Mouse (Mus musculus): Measurements from ENCODE around the gene Vti1a. TPM values are rescaled to one million over a fixed set of nuclear protein-coding genes. Genes with fewer than 3 reads are reported as not detected.

Gene Vti1a
- total RNA-seq, 1 experiment = 14.9 TPM

DNA sequence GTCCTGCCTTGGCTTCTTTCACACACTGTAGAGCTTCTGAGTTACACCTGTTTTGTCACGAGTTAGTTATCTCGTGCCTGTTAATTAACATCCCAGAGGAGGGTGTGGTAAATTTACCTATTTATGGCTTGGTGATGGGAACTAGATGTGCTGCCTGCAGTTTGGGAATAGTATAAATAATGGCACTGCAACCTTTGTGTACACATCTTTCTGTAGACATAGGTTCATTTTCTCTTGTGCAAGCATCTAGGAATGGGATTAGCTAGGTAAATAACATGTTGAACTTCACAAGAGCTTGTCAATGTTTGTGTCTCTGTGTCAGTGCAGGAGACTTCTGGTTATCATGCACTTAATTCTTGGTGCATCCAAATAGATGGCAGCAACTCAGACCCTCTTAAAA lies 204.1 kb downstream of the Vti1a start:
- Histone ChIP-seq H3K27ac (ENCODE audit: insufficient read depth, low read depth, low read length, poor library complexity, severe bottlenecking) (no peak overlapping the region), H3K36me3 (ENCODE audit: control insufficient read depth, insufficient read depth, low read length, poor library complexity, severe bottlenecking) (no peaks in the 10 kb centered on the region; the same call in 1 of the 2 replicates), H3K9me3 (ENCODE audit: control insufficient read depth, insufficient read depth, low read depth, low read length) (no peaks in the 10 kb centered on the region), H3K4me1 (ENCODE audit: control insufficient read depth in 2 of 2, insufficient read depth in 2 of 2, low read length in 2 of 2, poor library complexity in 1 of 2) (no peaks in the 10 kb centered on the region; a peak in 1 of 4 replicates), H3K9ac (ENCODE audit: insufficient read depth, low read depth, low read length, poor library complexity, severe bottlenecking) (no peak overlapping the region), H3K4me3 (ENCODE audit: insufficient read depth in 1 of 2, low read depth in 1 of 2, low read length in 2 of 2, poor library complexity in 1 of 2, severe bottlenecking in 1 of 2) (no peak overlapping the region)
- in situ Hi-C loops (cut with MboI; ENCODE audit: low sequenced_read_pairs in 2 of 2, unreplicated experiment in 2 of 2) = no loop called here
- no peak for DNase-seq (ENCODE audit: low read depth, low spot score)
- no peak for TF ChIP-seq HCFC1 (IDR thresholded peaks at IDR 0.05; ENCODE audit: borderline replicate concordance, insufficient read depth, low read length)
- no peak for TF ChIP-seq ZNF384 (IDR thresholded peaks at IDR 0.05; ENCODE audit: low read depth, low read length)
- no peak for TF ChIP-seq CHD2 (IDR thresholded peaks at IDR 0.05; ENCODE audit: low read depth, low read length)
- no peak for TF ChIP-seq MAFK (IDR thresholded peaks at IDR 0.05; ENCODE audit: insufficient read depth, low read depth, low read length)
- TF ChIP-seq ZC3H11A (IDR thresholded peaks at IDR 0.05; ENCODE audit: borderline replicate concordance, low read depth, low read length) = no peak

DNA sequence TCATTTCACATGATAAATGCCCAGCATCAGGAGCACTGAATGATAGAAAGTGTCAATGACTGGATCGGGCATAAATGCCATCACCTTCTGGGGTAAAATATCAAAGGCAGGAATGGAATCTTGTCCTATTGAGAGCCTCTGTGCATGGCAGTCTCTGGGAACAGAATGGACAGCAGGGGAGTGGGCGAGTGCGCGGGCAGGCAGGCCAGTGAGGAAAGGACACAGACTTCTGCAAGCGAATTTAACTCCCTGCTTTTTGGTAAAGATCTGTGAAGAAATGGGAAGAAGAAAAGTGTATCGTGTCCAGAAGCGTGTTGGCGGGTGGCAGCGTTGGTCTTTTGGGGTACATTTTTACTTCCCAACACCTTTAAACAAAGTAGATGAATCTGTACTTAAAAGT lies 207.2 kb downstream of the Vti1a start:
- in situ Hi-C loops (cut with MboI; ENCODE audit: low sequenced_read_pairs in 2 of 2, unreplicated experiment in 2 of 2) = no loop called here
- Histone ChIP-seq H3K4me1 (ENCODE audit: control insufficient read depth in 2 of 2, insufficient read depth in 2 of 2, low read length in 2 of 2, poor library complexity in 1 of 2) (no peaks in the 10 kb centered on the region; a peak in 1 of 4 replicates), H3K27ac (ENCODE audit: insufficient read depth, low read depth, low read length, poor library complexity, severe bottlenecking) (no peak overlapping the region), H3K4me3 (ENCODE audit: insufficient read depth in 1 of 2, low read depth in 1 of 2, low read length in 2 of 2, poor library complexity in 1 of 2, severe bottlenecking in 1 of 2) (no peak overlapping the region), H3K9me3 (ENCODE audit: control insufficient read depth, insufficient read depth, low read depth, low read length) (no peaks in the 10 kb centered on the region), H3K36me3 (ENCODE audit: control insufficient read depth, insufficient read depth, low read length, poor library complexity, severe bottlenecking) (no peaks in the 10 kb centered on the region), H3K9ac (ENCODE audit: insufficient read depth, low read depth, low read length, poor library complexity, severe bottlenecking) (no peak overlapping the region)
- DNase-seq (ENCODE audit: low read depth, low spot score) = no peak
- TF ChIP-seq CHD2 (IDR thresholded peaks at IDR 0.05; ENCODE audit: low read depth, low read length) (no peak), HCFC1 (IDR thresholded peaks at IDR 0.05; ENCODE audit: borderline replicate concordance, insufficient read depth, low read length) (no peak)

DNA sequence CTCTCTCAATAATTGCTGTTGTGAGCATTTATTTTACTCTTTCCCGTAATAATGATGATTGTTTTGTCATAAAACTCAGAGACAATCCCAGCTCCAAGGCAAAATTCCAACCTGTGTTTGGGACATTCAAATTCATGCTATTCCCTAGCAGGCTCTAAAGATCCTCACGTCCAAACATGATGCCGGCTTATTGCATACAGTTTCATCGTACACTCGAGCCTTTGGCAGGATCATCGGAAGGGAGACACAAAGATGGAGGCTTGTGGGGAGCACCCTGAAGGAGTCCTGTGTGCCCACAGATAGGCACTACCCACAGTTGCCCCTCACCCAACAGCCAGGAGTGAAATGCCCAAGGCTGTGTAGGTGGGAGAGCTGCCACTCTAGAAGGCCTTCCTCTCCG lies 208.3 kb downstream of the Vti1a start:
- Histone ChIP-seq H3K4me3 (ENCODE audit: insufficient read depth in 1 of 2, low read depth in 1 of 2, low read length in 2 of 2, poor library complexity in 1 of 2, severe bottlenecking in 1 of 2) (no peak overlapping the region), H3K27ac (ENCODE audit: insufficient read depth, low read depth, low read length, poor library complexity, severe bottlenecking) (no peak overlapping the region), H3K36me3 (ENCODE audit: control insufficient read depth, insufficient read depth, low read length, poor library complexity, severe bottlenecking) (no peaks in the 10 kb centered on the region), H3K9ac (ENCODE audit: insufficient read depth, low read depth, low read length, poor library complexity, severe bottlenecking) (no peak overlapping the region), H3K4me1 (ENCODE audit: control insufficient read depth in 2 of 2, insufficient read depth in 2 of 2, low read length in 2 of 2, poor library complexity in 1 of 2) (no peaks in the 10 kb centered on the region; a peak in 1 of 4 replicates), H3K9me3 (ENCODE audit: control insufficient read depth, insufficient read depth, low read depth, low read length) (no peaks in the 10 kb centered on the region)
- DNase-seq (ENCODE audit: low read depth, low spot score) = no peak
- TF ChIP-seq MAFK (IDR thresholded peaks at IDR 0.05; ENCODE audit: insufficient read depth, low read depth, low read length) (no peak), HCFC1 (IDR thresholded peaks at IDR 0.05; ENCODE audit: borderline replicate concordance, insufficient read depth, low read length) (no peak), ZNF384 (IDR thresholded peaks at IDR 0.05; ENCODE audit: low read depth, low read length) (no peak), CHD2 (IDR thresholded peaks at IDR 0.05; ENCODE audit: low read depth, low read length) (no peak), ZC3H11A (IDR thresholded peaks at IDR 0.05; ENCODE audit: borderline replicate concordance, low read depth, low read length) (no peak)
- in situ Hi-C loops (cut with MboI; ENCODE audit: low sequenced_read_pairs in 2 of 2, unreplicated experiment in 2 of 2) = no loop called here

DNA sequence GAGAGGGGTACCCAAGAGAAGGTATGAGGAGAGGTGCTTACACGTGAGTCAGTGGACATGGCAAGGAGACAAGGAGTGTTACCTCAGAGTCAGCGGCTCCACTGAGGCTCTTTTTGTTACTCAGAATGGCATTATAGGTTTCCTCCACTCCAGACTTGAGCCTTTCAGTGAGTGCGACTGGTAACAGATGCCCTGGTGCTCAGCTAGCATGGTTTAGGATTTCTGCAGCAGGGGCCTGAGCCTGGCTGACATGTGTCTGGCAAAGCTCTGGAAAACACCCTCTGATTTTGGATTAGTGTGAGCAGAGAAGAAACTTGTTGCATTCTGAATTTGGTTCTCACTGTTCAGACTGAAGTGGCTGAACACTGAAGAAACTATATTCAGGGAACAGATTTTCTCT lies 209.0 kb downstream of the Vti1a start:
- no peak overlapping the region for H3K4me3 ChIP-seq (ENCODE audit: insufficient read depth in 1 of 2, low read depth in 1 of 2, low read length in 2 of 2, poor library complexity in 1 of 2, severe bottlenecking in 1 of 2)
- H3K4me1 ChIP-seq (ENCODE audit: control insufficient read depth in 2 of 2, insufficient read depth in 2 of 2, low read length in 2 of 2, poor library complexity in 1 of 2) = no peaks in the 10 kb centered on the region; a peak in 1 of 4 replicates
- H3K36me3 ChIP-seq (ENCODE audit: control insufficient read depth, insufficient read depth, low read length, poor library complexity, severe bottlenecking) = no peaks in the 10 kb centered on the region
- H3K9ac ChIP-seq (ENCODE audit: insufficient read depth, low read depth, low read length, poor library complexity, severe bottlenecking) = no peak overlapping the region
- in situ Hi-C loops (cut with MboI; ENCODE audit: low sequenced_read_pairs in 2 of 2, unreplicated experiment in 2 of 2) = no loop called here
- TF ChIP-seq CHD2 (IDR thresholded peaks at IDR 0.05; ENCODE audit: low read depth, low read length) = no peak
- no peak for TF ChIP-seq ZNF384 (IDR thresholded peaks at IDR 0.05; ENCODE audit: low read depth, low read length)
- no peak for TF ChIP-seq HCFC1 (IDR thresholded peaks at IDR 0.05; ENCODE audit: borderline replicate concordance, insufficient read depth, low read length)
- TF ChIP-seq MAFK (IDR thresholded peaks at IDR 0.05; ENCODE audit: insufficient read depth, low read depth, low read length) = no peak
- no peak for TF ChIP-seq ZC3H11A (IDR thresholded peaks at IDR 0.05; ENCODE audit: borderline replicate concordance, low read depth, low read length)
- H3K9me3 ChIP-seq (ENCODE audit: control insufficient read depth, insufficient read depth, low read depth, low read length) = no peaks in the 10 kb centered on the region
- DNase-seq (ENCODE audit: low read depth, low spot score) = no peak
- no peak overlapping the region; the same call in 1 of the 2 replicates for H3K27ac ChIP-seq (ENCODE audit: insufficient read depth, low read depth, low read length, poor library complexity, severe bottlenecking)

DNA sequence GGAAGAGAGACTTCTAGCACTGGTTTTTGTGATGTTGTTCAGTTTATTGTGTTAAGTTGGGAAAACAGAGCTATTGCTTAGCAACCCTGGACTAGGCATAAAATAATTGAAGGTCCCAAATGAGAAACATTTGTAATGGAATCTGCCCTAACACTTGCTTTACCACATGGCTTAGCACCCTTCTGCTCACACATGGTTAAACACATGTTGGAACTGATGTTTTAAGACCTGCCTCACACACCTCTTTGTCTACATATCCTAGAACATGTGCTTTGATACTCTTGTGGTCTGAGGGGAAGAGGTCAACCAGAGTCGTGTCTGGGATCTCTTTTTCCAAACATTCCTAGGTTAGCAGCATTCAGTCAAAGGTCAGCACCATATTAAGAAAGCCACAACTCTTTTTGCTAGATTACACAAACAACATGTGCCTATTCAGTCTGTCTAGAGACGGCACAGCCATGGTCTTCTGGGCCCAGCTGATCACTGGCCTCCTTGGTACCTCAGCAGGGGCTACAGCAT lies 210.7 kb downstream of the Vti1a start:
- Histone ChIP-seq H3K4me1 (ENCODE audit: control insufficient read depth in 2 of 2, insufficient read depth in 2 of 2, low read length in 2 of 2, poor library complexity in 1 of 2) (no peaks in the 10 kb centered on the region), H3K27ac (ENCODE audit: insufficient read depth, low read depth, low read length, poor library complexity, severe bottlenecking) (no peak overlapping the region), H3K9me3 (ENCODE audit: control insufficient read depth, insufficient read depth, low read depth, low read length) (no peaks in the 10 kb centered on the region), H3K4me3 (ENCODE audit: insufficient read depth in 1 of 2, low read depth in 1 of 2, low read length in 2 of 2, poor library complexity in 1 of 2, severe bottlenecking in 1 of 2) (no peak overlapping the region), H3K36me3 (ENCODE audit: control insufficient read depth, insufficient read depth, low read length, poor library complexity, severe bottlenecking) (no peaks in the 10 kb centered on the region), H3K9ac (ENCODE audit: insufficient read depth, low read depth, low read length, poor library complexity, severe bottlenecking) (no peak overlapping the region)
- in situ Hi-C loops (cut with MboI; ENCODE audit: low sequenced_read_pairs in 2 of 2, unreplicated experiment in 2 of 2) = no loop called here
- no peak for DNase-seq (ENCODE audit: low read depth, low spot score)
- no peak for TF ChIP-seq CHD2 (IDR thresholded peaks at IDR 0.05; ENCODE audit: low read depth, low read length)
- no peak for TF ChIP-seq ZC3H11A (IDR thresholded peaks at IDR 0.05; ENCODE audit: borderline replicate concordance, low read depth, low read length)
- no peak for TF ChIP-seq ZNF384 (IDR thresholded peaks at IDR 0.05; ENCODE audit: low read depth, low read length)
- TF ChIP-seq HCFC1 (IDR thresholded peaks at IDR 0.05; ENCODE audit: borderline replicate concordance, insufficient read depth, low read length) = no peak
- no peak for TF ChIP-seq MAFK (IDR thresholded peaks at IDR 0.05; ENCODE audit: insufficient read depth, low read depth, low read length)

All from ES-E14 (cell line).